Mouse (Mus musculus): ENCODE results near the gene Lpin1.
A peak's percentile ranks its signal among the peaks of the same experiment; 100 is the strongest.

Lpin1 gene

GRCm38 (mm10) chr12:16571278-16571677 is 39.5 kb downstream of the Lpin1 start:
- no peak for DNase-seq (ENCODE audit: low spot score in 2 of 2)

- DNase-seq (ENCODE audit: low spot score in 2 of 2) = no peak
Observed at GRCm38 (mm10) chr12:16570371-16571060, 40.2 kb downstream of the Lpin1 start.

GRCm38 (mm10) chr12:16568936-16569650 is 41.7 kb downstream of the Lpin1 start:
- DNase-seq (ENCODE audit: low spot score in 2 of 2) = peak; percentile 42 to 47

- peak; percentile 57 to 76 for DNase-seq (ENCODE audit: low spot score in 2 of 2)
Observed at GRCm38 (mm10) chr12:16568496-16568895, 42.3 kb downstream of the Lpin1 start.

- no peak for DNase-seq (ENCODE audit: low spot score in 2 of 2)
Observed at GRCm38 (mm10) chr12:16568090-16568489, 42.7 kb downstream of the Lpin1 start.

- DNase-seq (ENCODE audit: low spot score in 2 of 2) = no peak
Observed at GRCm38 (mm10) chr12:16563427-16563826, 47.3 kb downstream of the Lpin1 start.

GRCm38 (mm10) chr12:16562647-16563046 is 48.1 kb downstream of the Lpin1 start:
- no peak for DNase-seq (ENCODE audit: low spot score in 2 of 2)

GRCm38 (mm10) chr12:16562181-16562580 is 48.6 kb downstream of the Lpin1 start:
- DNase-seq (ENCODE audit: low spot score in 2 of 2) = no peak

- DNase-seq (ENCODE audit: low spot score in 2 of 2) = no peak
Observed at GRCm38 (mm10) chr12:16557271-16557670, 53.5 kb downstream of the Lpin1 start.

- no peak for DNase-seq (ENCODE audit: low spot score in 2 of 2)
Observed at GRCm38 (mm10) chr12:16554171-16554570, 56.6 kb downstream of the Lpin1 start.

- DNase-seq (ENCODE audit: low spot score in 2 of 2) = no peak
Observed at GRCm38 (mm10) chr12:16552108-16552771, 58.5 kb downstream of the Lpin1 start.

- no peak for DNase-seq (ENCODE audit: low spot score in 2 of 2)
Observed at GRCm38 (mm10) chr12:16550983-16551454, 59.7 kb downstream of the Lpin1 start.

- no peak for DNase-seq (ENCODE audit: low spot score in 2 of 2)
Observed at GRCm38 (mm10) chr12:16548824-16549375, 61.9 kb downstream of the Lpin1 start.

- no peak for DNase-seq (ENCODE audit: low spot score in 2 of 2)
Observed at GRCm38 (mm10) chr12:16541606-16542005, 69.2 kb downstream of the Lpin1 start.

GRCm38 (mm10) chr12:16540712-16541111 is 70.1 kb downstream of the Lpin1 start:
- DNase-seq (ENCODE audit: low spot score in 2 of 2) = no peak

- DNase-seq (ENCODE audit: low spot score in 2 of 2) = no peak
Observed at GRCm38 (mm10) chr12:16539965-16540661, 70.7 kb downstream of the Lpin1 start.

GRCm38 (mm10) chr12:16533331-16533828 is 77.4 kb downstream of the Lpin1 start:
- peak; percentile 77 to 82 for DNase-seq (ENCODE audit: low spot score in 2 of 2)

- no peak for DNase-seq (ENCODE audit: low spot score in 2 of 2)
Observed at GRCm38 (mm10) chr12:16532860-16533230, 77.9 kb downstream of the Lpin1 start.

- peak; percentile 80 to 81 for DNase-seq (ENCODE audit: low spot score in 2 of 2)
Observed at GRCm38 (mm10) chr12:16531956-16532859, 78.6 kb downstream of the Lpin1 start.

- peak; percentile 41 to 44 for DNase-seq (ENCODE audit: low spot score in 2 of 2)
Observed at GRCm38 (mm10) chr12:16528650-16529049, 82.1 kb downstream of the Lpin1 start.
